Mouse (Mus musculus) E14TG2a.4 (cell line): ENCODE results near the gene Sycp2l.

Source experiments
- CTCF ChIP-seq: conservative IDR thresholded peaks from 2 replicates; pipeline ENCODE4 v1.5.1; 2014; ENCODE audit warnings: low read length
- NANOG ChIP-seq: IDR thresholded peaks from 2 replicates; pipeline ENCODE4 v1.6.1; 2014; ENCODE audit warnings: borderline replicate concordance, low read length, mixed read lengths
- POU5F1 ChIP-seq: IDR thresholded peaks from 2 replicates; pipeline ENCODE4 v1.6.1; 2014; ENCODE audit warnings: low read length, borderline replicate concordance

DNA sequence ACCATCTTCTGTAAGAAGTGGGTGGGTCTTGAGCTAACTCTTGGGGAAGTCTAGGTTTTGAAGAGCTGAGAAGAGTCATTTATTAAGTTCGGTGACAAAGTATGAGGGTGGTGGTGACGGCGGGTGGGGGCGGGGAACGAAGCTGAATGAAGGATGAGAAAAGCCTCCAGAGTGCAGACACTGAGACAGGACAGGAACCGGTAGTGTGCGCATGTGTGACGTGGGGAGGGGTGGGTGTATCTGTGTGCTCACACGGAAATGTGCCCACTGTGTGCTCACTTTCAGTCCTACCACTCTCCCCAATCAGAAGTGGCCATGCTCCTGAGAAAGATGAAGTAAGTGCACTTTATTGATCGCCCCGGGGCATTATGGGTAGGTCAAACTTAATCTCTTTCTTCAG, 39.0 kb downstream of the Sycp2l start:
- TF ChIP-seq CTCF (no peak), POU5F1 (no peak), NANOG (no peak)
